Mouse (Mus musculus): ENCODE measurements around the gene Snapc4. TPM values are rescaled to one million over a fixed set of nuclear protein-coding genes. Genes with fewer than 3 reads are reported as not detected.
A peak's percentile ranks its signal among the peaks of the same experiment; 100 is the strongest.

Snapc4 gene
- polyA plus RNA-seq, 1 experiment from 2014 or later, result 33.4 TPM

DNA sequence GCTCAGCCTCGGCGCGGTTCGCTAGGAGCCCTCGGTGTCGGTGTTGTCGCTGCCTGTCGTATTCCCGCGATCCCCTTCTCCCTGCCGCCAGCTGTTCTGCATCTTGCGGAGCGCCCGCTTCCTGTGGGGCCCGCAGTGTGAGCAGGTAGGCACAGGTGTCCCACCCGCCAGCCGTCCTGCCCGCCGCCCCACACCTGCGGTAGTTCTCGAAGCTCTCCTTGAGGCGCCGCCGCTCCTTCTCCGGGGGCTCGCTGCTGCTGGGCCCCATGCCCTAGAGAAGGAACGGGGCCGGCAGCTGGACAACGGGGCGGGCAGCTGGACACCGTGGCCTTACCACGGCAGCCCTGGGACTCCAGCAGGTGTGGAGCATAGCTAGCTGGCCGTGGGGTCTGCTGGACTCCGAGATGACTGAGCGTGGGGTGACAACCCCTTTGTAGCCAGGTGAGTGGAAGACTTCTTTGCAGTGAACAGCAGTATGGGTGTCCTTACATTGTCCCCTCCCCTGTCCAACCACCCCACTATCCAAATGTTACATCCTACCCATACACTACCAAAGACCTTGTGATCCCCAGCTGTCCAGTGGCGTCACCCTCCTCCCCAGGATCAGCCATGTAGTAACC is 28.1 kb downstream of the Snapc4 start:
- 3% methylated on average over 36 of the region's 36 CpGs for WGBS
- Histone ChIP-seq H3K27me3 (replicated peaks) (no peaks in the 10 kb centered on the region), H3K9me3 (no peaks in the 10 kb centered on the region), H3K9ac (peak overlapping the region; percentile 87), H3K27ac (no peak overlapping the region), H3K4me2 (replicated peaks) (peak overlapping the region; percentile 91), H3K36me3 (peaks cover 34% of the 10 kb centered on the region), H3K4me3 (peak overlapping the region; percentile 83), H3K4me1 (peaks cover 24% of the 10 kb centered on the region)
- peak; percentile 52 for ATAC-seq (ENCODE audit: low FRiP score, low read depth)

DNA sequence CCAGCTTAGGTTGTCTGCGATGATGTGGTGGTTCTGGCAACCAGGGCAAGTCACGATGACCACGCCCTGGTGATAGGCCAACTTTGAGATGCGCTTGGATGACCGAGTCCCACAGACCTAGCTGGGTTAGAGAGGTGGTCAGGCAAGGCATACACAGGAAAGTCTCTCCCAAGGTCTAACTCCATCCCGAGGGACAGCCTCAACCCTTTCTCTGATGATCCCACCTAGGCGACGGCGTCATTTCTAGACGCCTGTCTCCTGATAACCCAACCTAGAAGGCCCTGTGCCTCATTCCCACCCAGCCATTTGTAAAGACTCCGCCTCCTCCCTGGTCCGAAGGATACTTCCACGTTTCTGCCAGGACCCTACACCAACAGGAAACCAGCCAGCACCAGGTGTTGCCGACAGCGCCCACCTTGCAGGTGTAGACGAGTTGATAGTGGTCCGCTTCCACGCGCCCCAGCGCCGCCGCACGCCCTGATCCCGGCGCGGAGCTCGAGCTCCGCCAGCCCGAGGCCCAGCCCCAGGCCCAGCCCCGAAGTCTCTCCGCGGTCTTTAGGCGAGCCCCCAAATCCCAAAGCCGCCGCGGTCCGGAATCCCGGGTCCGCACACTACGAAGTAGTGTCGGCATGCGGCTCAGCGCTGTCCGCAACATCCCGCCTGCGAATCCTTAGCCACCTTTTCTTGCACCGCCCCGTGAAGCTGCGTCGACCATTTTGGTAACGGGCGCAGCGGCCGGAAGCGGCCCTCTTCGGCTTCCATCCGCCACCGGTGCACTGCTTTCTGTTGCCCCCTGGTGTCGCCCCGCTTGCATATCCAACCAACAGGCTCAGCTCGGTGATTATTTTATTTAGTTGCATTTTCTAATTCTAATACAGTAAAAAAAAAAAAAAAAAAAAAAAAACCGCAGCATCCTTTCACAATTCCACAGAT is 28.8 kb downstream of the Snapc4 start, which contains the start of gene Dnlz:
Gene Dnlz, minus strand, starts transcription at position 753 of the 933 bp plus-strand sequence.
- H3K4me3 ChIP-seq, result peak within 1 kb of the TSS; percentile 83
- H3K27ac ChIP-seq, result peak within 1 kb of the TSS; percentile 74
- H3K4me2 ChIP-seq (replicated peaks), result peak within 1 kb of the TSS; percentile 91
- H3K9me3 ChIP-seq, result no peaks in the 10 kb centered on the region
- peaks cover 24% of the 10 kb centered on the region for H3K4me1 ChIP-seq
- peaks cover 42% of the 10 kb centered on the region for H3K36me3 ChIP-seq
- 3% methylated on average over 62 of the region's 62 CpGs for WGBS
- H3K27me3 ChIP-seq (replicated peaks), result no peaks in the 10 kb centered on the region
- peak within 1 kb of the TSS; percentile 93 for H3K9ac ChIP-seq
- peak; percentile 74 for ATAC-seq (ENCODE audit: low FRiP score, low read depth)

GRCm38 (mm10) chr2:26348241-26348640 is 32.2 kb downstream of the Snapc4 start:
- Histone ChIP-seq H3K4me1 (peaks cover 24% of the 10 kb centered on the region), H3K4me2 (replicated peaks) (no peak overlapping the region), H3K36me3 (peaks cover 69% of the 10 kb centered on the region), H3K4me3 (no peak overlapping the region), H3K9me3 (no peaks in the 10 kb centered on the region), H3K27me3 (replicated peaks) (no peaks in the 10 kb centered on the region), H3K27ac (no peak overlapping the region), H3K9ac (no peak overlapping the region)
- no peak for ATAC-seq (ENCODE audit: low FRiP score, low read depth)
- 79% methylated on average over 6 of the region's 6 CpGs for WGBS

- Histone ChIP-seq H3K27me3 (replicated peaks) (no peaks in the 10 kb centered on the region), H3K4me1 (no peaks in the 10 kb centered on the region), H3K4me2 (replicated peaks) (no peak overlapping the region), H3K4me3 (no peak overlapping the region), H3K36me3 (peaks cover 94% of the 10 kb centered on the region), H3K9ac (no peak overlapping the region), H3K9me3 (no peaks in the 10 kb centered on the region), H3K27ac (no peak overlapping the region)
- 71% methylated on average over 11 of the region's 11 CpGs for WGBS
- ATAC-seq (ENCODE audit: low FRiP score, low read depth), result no peak
Observed at GRCm38 (mm10) chr2:26342609-26343490, 37.6 kb downstream of the Snapc4 start.

DNA sequence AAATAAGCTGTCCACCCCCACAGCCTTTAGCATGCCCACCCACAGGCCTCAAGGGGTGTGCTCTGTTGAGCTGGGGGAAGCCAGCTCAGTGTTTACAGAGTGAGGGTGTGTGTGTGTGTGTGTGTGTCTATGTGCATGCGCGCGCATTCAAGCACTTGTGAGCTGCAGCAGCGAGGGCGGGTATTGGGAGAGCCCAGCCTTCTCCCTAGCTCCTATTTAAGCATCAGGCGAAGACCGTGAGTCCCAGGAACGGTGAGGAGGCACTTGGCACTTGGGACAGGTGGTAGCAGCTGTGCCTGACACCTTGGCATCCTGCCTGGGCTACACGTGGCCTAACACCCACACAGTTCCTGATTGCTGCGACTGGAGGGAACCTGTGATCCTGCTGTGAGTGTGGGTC is 38.4 kb downstream of the Snapc4 start:
- Histone ChIP-seq H3K4me3 (no peak overlapping the region), H3K4me1 (no peaks in the 10 kb centered on the region), H3K4me2 (replicated peaks) (no peak overlapping the region), H3K36me3 (peaks cover 86% of the 10 kb centered on the region), H3K9me3 (no peaks in the 10 kb centered on the region), H3K9ac (no peak overlapping the region), H3K27me3 (replicated peaks) (no peaks in the 10 kb centered on the region), H3K27ac (no peak overlapping the region)
- ATAC-seq (ENCODE audit: low FRiP score, low read depth), result no peak
- 90% methylated on average over 10 of the region's 10 CpGs for WGBS

GRCm38 (mm10) chr2:26341510-26341981 is 38.9 kb downstream of the Snapc4 start:
- Histone ChIP-seq H3K4me3 (no peak overlapping the region), H3K36me3 (peaks cover 81% of the 10 kb centered on the region), H3K9me3 (no peaks in the 10 kb centered on the region), H3K27ac (no peak overlapping the region), H3K9ac (no peak overlapping the region), H3K4me2 (replicated peaks) (no peak overlapping the region), H3K4me1 (no peaks in the 10 kb centered on the region), H3K27me3 (replicated peaks) (no peaks in the 10 kb centered on the region)
- WGBS, result 97% methylated on average over 2 of the region's 2 CpGs
- ATAC-seq (ENCODE audit: low FRiP score, low read depth), result no peak

- ATAC-seq (ENCODE audit: low FRiP score, low read depth), result no peak
- no peaks in the 10 kb centered on the region for H3K4me1 ChIP-seq
- H3K4me3 ChIP-seq, result no peak overlapping the region
- no peak overlapping the region for H3K27ac ChIP-seq
- no peak overlapping the region for H3K9ac ChIP-seq
- 95% methylated on average over 5 of the region's 5 CpGs for WGBS
- no peak overlapping the region for H3K4me2 ChIP-seq (replicated peaks)
- H3K27me3 ChIP-seq (replicated peaks), result no peaks in the 10 kb centered on the region
- peaks cover 58% of the 10 kb centered on the region for H3K36me3 ChIP-seq
- H3K9me3 ChIP-seq, result no peaks in the 10 kb centered on the region
Observed at GRCm38 (mm10) chr2:26339204-26339551, 41.3 kb downstream of the Snapc4 start.

GRCm38 (mm10) chr2:26338302-26339203 is 41.9 kb downstream of the Snapc4 start:
- Histone ChIP-seq H3K9me3 (no peaks in the 10 kb centered on the region), H3K4me2 (replicated peaks) (no peak overlapping the region), H3K4me3 (no peak overlapping the region), H3K27me3 (replicated peaks) (no peaks in the 10 kb centered on the region), H3K9ac (no peak overlapping the region), H3K27ac (no peak overlapping the region), H3K36me3 (peaks cover 52% of the 10 kb centered on the region), H3K4me1 (no peaks in the 10 kb centered on the region)
- ATAC-seq (ENCODE audit: low FRiP score, low read depth), result no peak
- WGBS, result 66% methylated on average over 9 of the region's 13 CpGs

GRCm38 (mm10) chr2:26330702-26331101 is 49.8 kb downstream of the Snapc4 start:
- Histone ChIP-seq H3K4me3 (no peak overlapping the region), H3K9ac (no peak overlapping the region), H3K4me2 (replicated peaks) (0 out of 2 replicates have a peak overlapping the region, but pooled peaks have one; percentile 7), H3K9me3 (no peaks in the 10 kb centered on the region), H3K4me1 (no peaks in the 10 kb centered on the region), H3K36me3 (peaks cover 60% of the 10 kb centered on the region), H3K27ac (no peak overlapping the region), H3K27me3 (replicated peaks) (no peaks in the 10 kb centered on the region)
- no peak for ATAC-seq (ENCODE audit: low FRiP score, low read depth)
- WGBS, result 72% methylated on average over 6 of the region's 6 CpGs

GRCm38 (mm10) chr2:26330056-26330468 is 50.4 kb downstream of the Snapc4 start:
- no peak for ATAC-seq (ENCODE audit: low FRiP score, low read depth)
- no peak overlapping the region for H3K9ac ChIP-seq
- 89% methylated on average over 4 of the region's 4 CpGs for WGBS
- no peak overlapping the region for H3K4me3 ChIP-seq
- no peaks in the 10 kb centered on the region for H3K4me1 ChIP-seq
- no peaks in the 10 kb centered on the region for H3K9me3 ChIP-seq
- H3K4me2 ChIP-seq (replicated peaks), result no peak overlapping the region
- H3K27me3 ChIP-seq (replicated peaks), result no peaks in the 10 kb centered on the region
- peaks cover 66% of the 10 kb centered on the region for H3K36me3 ChIP-seq
- no peak overlapping the region for H3K27ac ChIP-seq

GRCm38 (mm10) chr2:26329402-26329801 is 51.1 kb downstream of the Snapc4 start:
- no peaks in the 10 kb centered on the region for H3K4me1 ChIP-seq
- no peak overlapping the region for H3K9ac ChIP-seq
- no peak overlapping the region for H3K27ac ChIP-seq
- WGBS, result 51% methylated on average over 8 of the region's 8 CpGs
- peaks cover 73% of the 10 kb centered on the region for H3K36me3 ChIP-seq
- 0 out of 2 replicates have a peak, but pooled peaks have one; percentile 61 for ATAC-seq (ENCODE audit: low FRiP score, low read depth)
- H3K4me2 ChIP-seq (replicated peaks), result no peak overlapping the region
- no peak overlapping the region for H3K4me3 ChIP-seq
- H3K27me3 ChIP-seq (replicated peaks), result no peaks in the 10 kb centered on the region
- H3K9me3 ChIP-seq, result no peaks in the 10 kb centered on the region
